Mouse (Mus musculus) MEL (cell line): ENCODE results near the gene Klf12. TPM values are rescaled to one million over a fixed set of nuclear protein-coding genes. Genes with fewer than 3 reads are reported as not detected.

ENCODE experiments used
- DNase-seq: peaks from one replicate; pipeline ENCODE4 v3.0.0; 2011; ENCODE audit warnings: low read depth, low spot score
- H3K27ac ChIP-seq: 2 replicates; pipeline ENCODE4 v1.5.1; 2012; ENCODE audit warnings: low read depth, mild to moderate bottlenecking, control low read depth, low read length, moderate library complexity; ENCODE audit not compliant: control insufficient read depth
- H3K27me3 ChIP-seq, 2 experiments: fragments of 150-350 bp in 1 of 2; sonication (generic) in 1 of 2; 2 replicates each; pipeline ENCODE4 v1.6.1; 2012; ENCODE audit warnings: low read length in 2 of 2, mild to moderate bottlenecking in 2 of 2, improper control_type of control experiment in 1 of 2, moderate library complexity in 1 of 2; ENCODE audit not compliant: insufficient read depth in 2 of 2, control insufficient read depth in 1 of 2
- H3K36me3 ChIP-seq, 2 experiments: 2 replicates each; pipeline ENCODE4 v1.6.1; 2012 to 2014; ENCODE audit warnings: low read length in 2 of 2, improper control_type of control experiment in 1 of 2, inconsistent platforms in 1 of 2, mild to moderate bottlenecking in 1 of 2; ENCODE audit not compliant: insufficient read depth in 2 of 2, control insufficient read depth in 1 of 2
- H3K4me1 ChIP-seq, 2 experiments: fragments of 150-350 bp in 1 of 2; sonication (generic) in 1 of 2; 2 replicates each; pipeline ENCODE4 v1.6.1; 2012; ENCODE audit warnings: low read length in 2 of 2, improper control_type of control experiment in 1 of 2, mild to moderate bottlenecking in 1 of 2; ENCODE audit not compliant: insufficient read depth in 2 of 2, control insufficient read depth in 1 of 2
- H3K4me3 ChIP-seq, 2 experiments: fragments of 150-350 bp in 1 of 2; sonication (generic) in 1 of 2; 2 replicates each; pipeline ENCODE4 v1.5.1; 2012; ENCODE audit warnings: low read depth in 2 of 2, low read length in 2 of 2, mild to moderate bottlenecking in 2 of 2, moderate library complexity in 2 of 2, control low read depth in 1 of 2, improper control_type of control experiment in 1 of 2; ENCODE audit not compliant: control insufficient read depth in 1 of 2, insufficient read depth in 1 of 2
- H3K79me2 ChIP-seq: 2 replicates; pipeline ENCODE4 v1.6.1; 2012; ENCODE audit warnings: mild to moderate bottlenecking, low read length, moderate library complexity; ENCODE audit not compliant: control insufficient read depth, poor library complexity, insufficient read depth
- H3K9ac ChIP-seq: 2 replicates; pipeline ENCODE4 v1.6.1; 2012; ENCODE audit warnings: low read depth, mild to moderate bottlenecking, control low read depth, low read length, moderate library complexity; ENCODE audit not compliant: control insufficient read depth, poor library complexity, severe bottlenecking
- H3K9me3 ChIP-seq: fragments of 150-350 bp; sonication (generic); replicated peaks from 2 replicates; pipeline ENCODE4 v1.6.1; 2012; ENCODE audit warnings: mild to moderate bottlenecking, low read length, improper control_type of control experiment, moderate library complexity; ENCODE audit not compliant: insufficient read depth
- CHD2 ChIP-seq: IDR thresholded peaks from 2 replicates; pipeline ENCODE4 v1.6.1; 2011; ENCODE audit warnings: low read length, improper control_type of control experiment
- CTCF ChIP-seq, 3 experiments: IDR thresholded peaks in 2 of 3; conservative IDR thresholded peaks in 1 of 3; 2 replicates each; pipeline ENCODE4 v1.5.1; 2011 to 2012; ENCODE audit warnings: low read length in 3 of 3, low read depth in 2 of 3, mild to moderate bottlenecking in 2 of 3, improper control_type of control experiment in 1 of 3, inconsistent platforms in 1 of 3, mixed read lengths in 1 of 3, moderate library complexity in 1 of 3; ENCODE audit not compliant: control insufficient read depth in 1 of 3, insufficient read depth in 1 of 3, poor library complexity in 1 of 3, severe bottlenecking in 1 of 3
- GATA1 ChIP-seq: IDR thresholded peaks from 2 replicates; pipeline ENCODE4 v1.6.1; 2011; ENCODE audit warnings: low read depth, low read length, improper control_type of control experiment
- KAT2A ChIP-seq: conservative IDR thresholded peaks from 2 replicates; pipeline ENCODE4 v1.6.1; 2012; ENCODE audit warnings: low read depth, low read length, improper control_type of control experiment, inconsistent platforms
- MAFK ChIP-seq: IDR thresholded peaks from 2 replicates; pipeline ENCODE4 v1.6.1; 2011; ENCODE audit warnings: low read depth, mild to moderate bottlenecking, low read length, improper control_type of control experiment, borderline replicate concordance
- MAZ ChIP-seq: IDR thresholded peaks from 2 replicates; pipeline ENCODE4 v1.6.1; 2012; ENCODE audit warnings: low read depth, mild to moderate bottlenecking, inconsistent platforms, low read length, improper control_type of control experiment
- MEF2A ChIP-seq: IDR thresholded peaks from 2 replicates; pipeline ENCODE4 v1.6.1; 2014; ENCODE audit warnings: low read depth, mild to moderate bottlenecking, inconsistent platforms, low read length, improper control_type of control experiment; ENCODE audit not compliant: poor library complexity, insufficient replicate concordance, severe bottlenecking; ENCODE audit errors: extremely low read depth
- MXI1 ChIP-seq: IDR thresholded peaks from 2 replicates; pipeline ENCODE4 v1.6.1; 2011; ENCODE audit warnings: mild to moderate bottlenecking, low read depth, low read length, improper control_type of control experiment
- NRF1 ChIP-seq: IDR thresholded peaks from 2 replicates; pipeline ENCODE4 v1.6.1; 2014; ENCODE audit warnings: low read depth, mild to moderate bottlenecking, inconsistent platforms, low read length, improper control_type of control experiment, moderate library complexity; ENCODE audit not compliant: poor library complexity, insufficient read depth, severe bottlenecking
- POLR2AphosphoS5 ChIP-seq: IDR thresholded peaks from 2 replicates; pipeline ENCODE4 v1.6.1; 2012; ENCODE audit warnings: low read depth, borderline replicate concordance, mild to moderate bottlenecking, inconsistent platforms, low read length, moderate library complexity, mixed read lengths
- RCOR1 ChIP-seq: IDR thresholded peaks from 2 replicates; pipeline ENCODE4 v1.6.1; 2012; ENCODE audit warnings: low read depth, mild to moderate bottlenecking, inconsistent platforms, low read length, improper control_type of control experiment
- TAL1 ChIP-seq: IDR thresholded peaks from 2 replicates; pipeline ENCODE4 v1.6.1; 2012; ENCODE audit warnings: mild to moderate bottlenecking, inconsistent platforms, low read length, moderate library complexity, mixed read lengths
- TBP ChIP-seq: IDR thresholded peaks from 2 replicates; pipeline ENCODE4 v1.8.0; 2011; ENCODE audit warnings: low read depth, low read length, improper control_type of control experiment
- UBTF ChIP-seq: IDR thresholded peaks from 2 replicates; pipeline ENCODE4 v1.6.1; 2012; ENCODE audit warnings: low read depth, mild to moderate bottlenecking, inconsistent platforms, low read length, improper control_type of control experiment, moderate library complexity, borderline replicate concordance; ENCODE audit not compliant: insufficient read depth
- USF1 ChIP-seq: IDR thresholded peaks from 2 replicates; pipeline ENCODE4 v1.6.1; 2014; ENCODE audit warnings: low read depth, mild to moderate bottlenecking, inconsistent platforms, low read length, improper control_type of control experiment, moderate library complexity
- USF2 ChIP-seq, 2 experiments: IDR thresholded peaks; 2 replicates each; pipeline ENCODE4 v1.6.1; 2011 to 2012; ENCODE audit warnings: improper control_type of control experiment in 2 of 2, low read length in 2 of 2, borderline replicate concordance in 1 of 2, inconsistent platforms in 1 of 2, low read depth in 1 of 2, mild to moderate bottlenecking in 1 of 2; ENCODE audit not compliant: insufficient read depth in 1 of 2
- polyA plus RNA-seq, 2 experiments: library from polyadenylated mRNA; stranded (reverse) in 1 of 2; unstranded in 1 of 2; fragments of >175 nt in 1 of 2; fragments of >200 nt in 1 of 2; gene quantifications; 2 replicates each; pipeline versions ENCODE4 v1.2.1 to v1.2.4; 2012; ENCODE audit warnings: low replicate concordance in 2 of 2, low read depth in 1 of 2; ENCODE audit not compliant: insufficient read length in 2 of 2, insufficient read depth in 1 of 2, missing spikeins in 1 of 2
- total RNA-seq: library from RNA; depleted of rRNA; stranded (reverse); fragments of 300-350 nt; gene quantifications from 2 replicates; pipeline ENCODE4 v1.2.3, GENCODE M21; 2012

The Klf12 gene
- total and polyA plus RNA-seq, 3 experiments, result 0.42 to 1.2 TPM; not detected in 1

DNA sequence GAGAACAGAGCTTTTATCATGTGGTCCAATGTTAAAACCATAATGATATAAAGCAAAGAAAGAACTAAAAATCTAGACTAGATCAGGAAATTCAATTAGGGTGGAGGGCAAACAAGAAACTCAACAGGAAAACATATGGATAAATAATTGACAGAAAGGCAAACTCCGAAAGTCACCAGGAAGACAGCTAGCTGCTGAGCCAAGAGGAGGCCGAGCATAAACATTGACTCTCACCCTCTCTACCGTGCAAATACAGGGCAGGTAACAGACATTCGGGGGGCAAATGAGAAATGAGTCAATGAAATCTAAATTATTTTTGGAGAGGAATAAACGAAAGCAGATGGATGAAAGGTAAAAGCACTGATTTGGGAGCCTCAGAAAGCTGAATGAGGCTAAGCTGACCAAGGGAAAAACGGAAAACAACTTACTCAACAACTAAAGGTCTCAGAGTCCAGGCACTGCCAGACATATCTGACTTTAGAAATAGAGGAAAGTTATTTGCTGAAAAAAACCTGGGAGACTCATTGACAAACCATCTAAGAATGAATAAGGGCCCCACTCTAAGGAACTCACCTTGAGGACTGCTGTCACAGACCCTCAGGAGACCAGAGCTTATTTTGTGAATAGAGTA lies 84.3 kb downstream of the Klf12 start:
- H3K79me2 ChIP-seq, result no peaks in the 10 kb centered on the region

GRCm38 (mm10) chr14:100198636-100199035 lies 85.8 kb downstream of the Klf12 start:
- Histone ChIP-seq H3K27ac (no peak overlapping the region), H3K79me2 (no peaks in the 10 kb centered on the region), H3K9me3 (no peaks in the 10 kb centered on the region), H3K9ac (no peak overlapping the region), H3K4me3 (no peak overlapping the region), H3K27me3 (no peaks in the 10 kb centered on the region), H3K36me3 (no peaks in the 10 kb centered on the region), H3K4me1 (no peaks in the 10 kb centered on the region)
- TF ChIP-seq GATA1, result no peak
- DNase-seq, result no peak

More for the DNA sequence above, 84.3 kb downstream of the Klf12 start:
- no peak for DNase-seq
- H3K9ac ChIP-seq, result no peak overlapping the region
- TF ChIP-seq USF2 (IDR thresholded peaks at IDR 0.05; ENCODE audit: borderline replicate concordance in 1 of 2, insufficient read depth in 1 of 2, low read depth in 1 of 2, low read length in 2 of 2), result no peak
- no peak for TF ChIP-seq MXI1
- no peak for TF ChIP-seq TAL1
- TF ChIP-seq KAT2A, result no peak
- no peak for TF ChIP-seq NRF1
- no peak for TF ChIP-seq UBTF
- no peak for TF ChIP-seq GATA1
- TF ChIP-seq TBP, result no peak
- TF ChIP-seq CHD2, result no peak
- no peak for TF ChIP-seq MAFK
- no peak for TF ChIP-seq MEF2A
- no peak for TF ChIP-seq RCOR1
- TF ChIP-seq USF1, result no peak
- no peak for TF ChIP-seq CTCF (IDR thresholded peaks at IDR 0.05 in 2 of 3, conservative IDR thresholded peaks at IDR 0.05 in 1 of 3; ENCODE audit: control insufficient read depth in 1 of 3, insufficient read depth in 1 of 3, low read depth in 2 of 3, low read length in 3 of 3, poor library complexity in 1 of 3, severe bottlenecking in 1 of 3)
- TF ChIP-seq MAZ, result no peak
- no peak for TF ChIP-seq POLR2AphosphoS5
- H3K27ac ChIP-seq, result no peak overlapping the region
- no peak overlapping the region for H3K4me3 ChIP-seq
- H3K9me3 ChIP-seq, result no peaks in the 10 kb centered on the region
- no peaks in the 10 kb centered on the region for H3K4me1 ChIP-seq
- no peaks in the 10 kb centered on the region for H3K27me3 ChIP-seq
- H3K36me3 ChIP-seq, result no peaks in the 10 kb centered on the region
